Mouse (Mus musculus): ENCODE measurements at regions not wholly inside any gene's neighbourhood (a gene's known extent, or its start where the extent isn't known, plus 50 kb on each side); places are given as distances from the start of the nearest gene placed in this dataset.

DNA sequence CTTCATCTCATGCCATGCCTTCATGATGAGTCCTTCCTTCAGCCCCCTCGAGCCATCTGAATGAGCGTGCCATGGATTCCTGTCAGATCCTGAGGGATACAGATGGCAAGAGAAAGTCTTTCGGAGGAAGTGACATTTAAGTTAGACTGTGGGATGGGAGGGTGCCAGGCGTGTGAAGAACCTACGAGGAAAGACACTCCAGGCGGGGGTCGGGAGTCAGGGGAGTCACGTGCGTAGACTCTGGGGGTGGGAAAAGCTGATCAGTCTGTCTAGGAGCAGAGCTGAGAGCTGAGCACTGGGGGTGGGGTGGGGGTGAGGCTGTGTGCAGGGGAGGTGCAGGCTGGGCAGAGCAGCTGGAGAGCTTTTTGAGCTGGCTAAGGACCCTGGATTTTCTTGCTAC is 152.0 kb upstream of the Gjb5 start:
- Histone ChIP-seq H3K4me3 (ENCODE audit: control insufficient read depth, insufficient read depth, low read length) (no peak overlapping the region), H3K27ac (ENCODE audit: control insufficient read depth, insufficient read depth, low read length) (no peak overlapping the region), H3K27me3 (ENCODE audit: control insufficient read depth, insufficient read depth, low read length) (no peaks in the 10 kb centered on the region), H3K4me1 (replicated peaks; ENCODE audit: control insufficient read depth, insufficient read depth, low read length) (no peaks in the 10 kb centered on the region), H3K36me3 (ENCODE audit: control insufficient read depth, insufficient read depth, low read length) (no peaks in the 10 kb centered on the region)
- TF ChIP-seq CTCF (IDR thresholded peaks at IDR 0.05; ENCODE audit: borderline replicate concordance, control insufficient read depth, extremely low read depth, insufficient read depth, low read length, poor library complexity) (no peak), POLR2A (IDR thresholded peaks at IDR 0.05; ENCODE audit: control insufficient read depth, extremely low read depth, insufficient read depth, low read length, poor library complexity) (no peak)
- DNase-seq, result no peak
- WGBS, result 85% methylated on average over 9 of the region's 9 CpGs

DNA sequence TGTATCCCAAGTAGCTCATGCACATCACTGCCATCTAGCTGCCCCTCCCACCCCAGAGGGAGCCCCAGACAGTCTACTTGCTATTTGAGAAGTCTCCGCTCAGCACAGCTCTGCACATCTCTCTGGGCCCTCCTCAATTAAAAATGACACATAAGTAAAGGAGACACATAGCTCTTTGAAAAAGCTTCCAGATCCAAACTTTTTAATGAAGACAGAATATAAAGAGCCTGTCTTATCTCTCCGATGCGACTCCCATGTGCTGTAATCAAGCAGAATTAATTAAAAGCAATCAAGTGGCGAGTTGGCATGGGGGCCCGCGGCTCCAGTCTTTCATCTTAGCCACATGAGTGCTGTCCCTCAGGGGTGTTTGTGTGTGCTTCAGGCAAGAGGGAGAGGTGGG is 144.6 kb upstream of the Gjb5 start:
- no peak overlapping the region for H3K4me3 ChIP-seq (ENCODE audit: control insufficient read depth, insufficient read depth, low read length)
- WGBS, result 92% methylated on average over 6 of the region's 6 CpGs
- no peak for DNase-seq
- no peaks in the 10 kb centered on the region for H3K4me1 ChIP-seq (replicated peaks; ENCODE audit: control insufficient read depth, insufficient read depth, low read length)
- no peaks in the 10 kb centered on the region for H3K27me3 ChIP-seq (ENCODE audit: control insufficient read depth, insufficient read depth, low read length)
- TF ChIP-seq CTCF (IDR thresholded peaks at IDR 0.05; ENCODE audit: borderline replicate concordance, control insufficient read depth, extremely low read depth, insufficient read depth, low read length, poor library complexity) (no peak), POLR2A (IDR thresholded peaks at IDR 0.05; ENCODE audit: control insufficient read depth, extremely low read depth, insufficient read depth, low read length, poor library complexity) (no peak)
- no peak overlapping the region for H3K27ac ChIP-seq (ENCODE audit: control insufficient read depth, insufficient read depth, low read length)
- H3K36me3 ChIP-seq (ENCODE audit: control insufficient read depth, insufficient read depth, low read length), result no peaks in the 10 kb centered on the region

DNA sequence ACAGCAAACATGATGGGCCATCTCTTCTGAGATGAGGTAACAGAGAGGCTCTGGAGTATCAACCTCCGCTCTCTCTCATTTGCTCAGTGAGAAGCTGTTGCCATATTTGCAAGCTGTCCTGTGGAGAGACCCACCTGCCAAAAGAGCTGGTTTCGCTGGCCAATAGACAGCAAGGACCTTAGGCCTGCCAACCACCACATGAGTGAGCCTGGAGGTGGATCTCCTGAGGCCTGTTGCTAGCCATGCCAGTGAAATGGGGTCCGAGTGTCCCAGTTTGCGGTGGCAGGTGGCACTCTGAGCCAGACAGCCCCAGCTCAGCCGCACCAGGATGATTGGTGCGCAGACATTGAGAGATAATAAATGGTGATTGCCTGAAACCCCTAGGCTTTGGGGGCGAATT is 143.9 kb upstream of the Gjb5 start:
- DNase-seq, result no peak
- WGBS, result 94% methylated on average over 7 of the region's 7 CpGs
- Histone ChIP-seq H3K36me3 (ENCODE audit: control insufficient read depth, insufficient read depth, low read length) (no peaks in the 10 kb centered on the region), H3K27me3 (ENCODE audit: control insufficient read depth, insufficient read depth, low read length) (no peaks in the 10 kb centered on the region), H3K4me3 (ENCODE audit: control insufficient read depth, insufficient read depth, low read length) (no peak overlapping the region), H3K4me1 (replicated peaks; ENCODE audit: control insufficient read depth, insufficient read depth, low read length) (no peaks in the 10 kb centered on the region), H3K27ac (ENCODE audit: control insufficient read depth, insufficient read depth, low read length) (no peak overlapping the region)
- TF ChIP-seq POLR2A (IDR thresholded peaks at IDR 0.05; ENCODE audit: control insufficient read depth, extremely low read depth, insufficient read depth, low read length, poor library complexity) (no peak), CTCF (IDR thresholded peaks at IDR 0.05; ENCODE audit: borderline replicate concordance, control insufficient read depth, extremely low read depth, insufficient read depth, low read length, poor library complexity) (no peak)

DNA sequence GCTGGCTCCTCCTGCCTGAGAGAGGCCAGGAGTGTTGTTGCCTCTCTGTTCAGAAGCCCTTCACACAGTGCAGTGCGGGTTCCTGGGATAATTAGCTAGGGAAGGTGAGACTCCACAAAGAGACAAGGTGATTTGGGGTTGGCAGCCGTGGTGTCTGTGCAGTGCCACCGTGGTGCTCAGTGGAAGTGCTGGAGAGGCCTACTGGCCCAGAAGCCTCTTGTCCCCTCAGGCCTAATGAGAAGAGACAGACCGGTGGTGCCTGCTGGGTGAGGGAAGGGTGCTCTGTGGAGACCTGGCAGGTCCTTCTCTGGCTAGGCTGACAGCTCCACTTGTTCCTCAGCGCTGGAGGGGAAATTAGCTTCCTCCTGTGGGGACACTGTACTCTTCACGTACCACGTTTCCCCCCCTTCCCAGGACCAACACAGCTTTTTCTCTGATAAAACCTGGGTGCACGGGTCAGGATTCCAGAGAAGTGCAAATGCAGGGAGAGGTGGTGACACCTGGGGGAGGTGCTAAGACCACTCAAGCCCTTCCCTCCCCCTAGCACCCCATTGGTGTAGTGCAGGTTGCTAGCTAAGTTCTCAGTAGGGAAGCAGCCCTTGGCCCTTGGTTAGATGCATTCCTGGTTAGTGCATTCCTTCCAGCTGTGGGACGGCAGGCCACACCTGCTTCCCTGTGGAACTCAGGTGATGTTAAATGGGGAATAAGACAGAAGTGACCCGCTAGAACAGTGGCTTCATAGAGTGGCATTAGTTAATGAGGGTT is 129.2 kb upstream of the Gjb5 start:
- no peak for TF ChIP-seq POLR2A (IDR thresholded peaks at IDR 0.05; ENCODE audit: control insufficient read depth, extremely low read depth, insufficient read depth, low read length, poor library complexity)
- TF ChIP-seq CTCF (IDR thresholded peaks at IDR 0.05; ENCODE audit: borderline replicate concordance, control insufficient read depth, extremely low read depth, insufficient read depth, low read length, poor library complexity), result no peak
- H3K36me3 ChIP-seq (ENCODE audit: control insufficient read depth, insufficient read depth, low read length), result no peaks in the 10 kb centered on the region
- no peaks in the 10 kb centered on the region for H3K4me1 ChIP-seq (replicated peaks; ENCODE audit: control insufficient read depth, insufficient read depth, low read length)
- WGBS, result 38% methylated on average over 10 of the region's 10 CpGs
- no peak overlapping the region for H3K4me3 ChIP-seq (ENCODE audit: control insufficient read depth, insufficient read depth, low read length)
- no peak for DNase-seq
- H3K27me3 ChIP-seq (ENCODE audit: control insufficient read depth, insufficient read depth, low read length), result no peaks in the 10 kb centered on the region
- no peak overlapping the region for H3K27ac ChIP-seq (ENCODE audit: control insufficient read depth, insufficient read depth, low read length)

DNA sequence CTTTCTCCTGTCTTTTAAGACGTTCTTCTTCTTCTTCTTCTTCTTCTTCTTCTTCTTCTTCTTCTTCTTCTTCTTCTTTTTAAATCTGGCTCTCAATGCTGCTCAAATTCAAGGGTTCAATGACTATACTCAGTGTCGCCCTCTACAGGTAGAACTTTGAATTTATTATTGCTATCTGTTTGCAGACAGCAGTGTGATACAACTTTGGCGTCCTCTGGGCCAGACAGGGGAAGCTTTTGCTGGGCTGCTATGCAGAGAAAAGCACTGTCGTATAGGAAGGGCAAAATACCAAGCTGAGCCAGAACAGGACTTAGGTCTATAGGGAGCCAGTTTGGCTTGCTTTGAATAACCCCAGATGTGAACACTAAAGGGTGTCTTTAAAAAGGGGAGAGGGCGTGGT is 127.3 kb upstream of the Gjb5 start:
- no peak overlapping the region for H3K27ac ChIP-seq (ENCODE audit: control insufficient read depth, insufficient read depth, low read length)
- DNase-seq, result no peak
- H3K36me3 ChIP-seq (ENCODE audit: control insufficient read depth, insufficient read depth, low read length), result no peaks in the 10 kb centered on the region
- whole genome bisulfite sequencing, result 82% methylated on average over 5 of the region's 5 CpGs
- H3K4me3 ChIP-seq (ENCODE audit: control insufficient read depth, insufficient read depth, low read length), result no peak overlapping the region
- H3K27me3 ChIP-seq (ENCODE audit: control insufficient read depth, insufficient read depth, low read length), result no peaks in the 10 kb centered on the region
- H3K4me1 ChIP-seq (replicated peaks; ENCODE audit: control insufficient read depth, insufficient read depth, low read length), result no peaks in the 10 kb centered on the region
- TF ChIP-seq POLR2A (IDR thresholded peaks at IDR 0.05; ENCODE audit: control insufficient read depth, extremely low read depth, insufficient read depth, low read length, poor library complexity), result no peak
- no peak for TF ChIP-seq CTCF (IDR thresholded peaks at IDR 0.05; ENCODE audit: borderline replicate concordance, control insufficient read depth, extremely low read depth, insufficient read depth, low read length, poor library complexity)

DNA sequence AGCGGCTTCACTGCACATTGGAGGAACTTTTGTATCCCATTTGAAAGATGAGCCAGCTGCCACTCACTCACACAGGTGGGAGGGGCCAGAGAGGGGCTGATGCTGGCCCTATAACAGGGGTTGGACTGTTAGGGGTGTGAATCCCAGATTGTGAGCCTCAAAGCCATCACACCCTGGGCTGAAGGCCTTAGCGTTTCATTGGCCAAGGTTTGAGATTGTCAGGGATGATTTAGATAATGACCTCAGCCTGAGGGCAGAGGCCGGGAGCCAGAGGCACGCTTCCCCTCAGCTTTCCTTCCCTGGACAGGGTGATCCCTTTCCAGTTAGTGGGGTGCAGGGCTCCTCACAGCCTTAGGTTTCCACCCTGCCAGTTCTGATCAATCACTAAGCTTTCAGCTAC is 124.5 kb upstream of the Gjb5 start:
- no peak for DNase-seq
- 61% methylated on average over 4 of the region's 4 CpGs for WGBS
- H3K36me3 ChIP-seq (ENCODE audit: control insufficient read depth, insufficient read depth, low read length), result no peaks in the 10 kb centered on the region
- TF ChIP-seq CTCF (IDR thresholded peaks at IDR 0.05; ENCODE audit: borderline replicate concordance, control insufficient read depth, extremely low read depth, insufficient read depth, low read length, poor library complexity), result no peak
- TF ChIP-seq POLR2A (IDR thresholded peaks at IDR 0.05; ENCODE audit: control insufficient read depth, extremely low read depth, insufficient read depth, low read length, poor library complexity), result no peak
- H3K27ac ChIP-seq (ENCODE audit: control insufficient read depth, insufficient read depth, low read length), result no peak overlapping the region
- H3K4me1 ChIP-seq (replicated peaks; ENCODE audit: control insufficient read depth, insufficient read depth, low read length), result no peaks in the 10 kb centered on the region
- no peaks in the 10 kb centered on the region for H3K27me3 ChIP-seq (ENCODE audit: control insufficient read depth, insufficient read depth, low read length)
- H3K4me3 ChIP-seq (ENCODE audit: control insufficient read depth, insufficient read depth, low read length), result no peak overlapping the region

DNA sequence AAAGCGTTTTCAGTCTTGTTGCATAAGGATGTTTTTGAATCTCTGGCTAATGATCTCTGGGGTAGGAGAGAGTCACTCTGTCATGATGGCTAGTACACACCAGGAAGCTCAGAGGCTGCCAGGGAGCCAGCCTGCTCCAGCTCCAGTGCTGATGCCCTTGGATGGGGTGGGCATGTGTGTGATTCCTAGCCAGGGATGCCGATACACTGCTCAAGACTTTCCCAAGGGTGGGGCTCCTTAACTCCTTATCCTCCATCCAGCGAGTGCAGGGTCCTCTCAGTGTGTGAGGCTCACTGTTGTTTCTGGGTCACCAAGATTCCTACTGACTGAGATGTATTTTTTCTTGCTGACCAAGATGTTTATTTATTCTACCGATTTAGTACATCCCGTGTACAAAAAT is 122.4 kb upstream of the Gjb5 start:
- no peak overlapping the region for H3K27ac ChIP-seq (ENCODE audit: control insufficient read depth, insufficient read depth, low read length)
- 88% methylated on average over 5 of the region's 5 CpGs for WGBS
- TF ChIP-seq CTCF (IDR thresholded peaks at IDR 0.05; ENCODE audit: borderline replicate concordance, control insufficient read depth, extremely low read depth, insufficient read depth, low read length, poor library complexity) (no peak), POLR2A (IDR thresholded peaks at IDR 0.05; ENCODE audit: control insufficient read depth, extremely low read depth, insufficient read depth, low read length, poor library complexity) (no peak)

More for the DNA sequence above, 122.4 kb upstream of the Gjb5 start:
- Histone ChIP-seq H3K36me3 (ENCODE audit: control insufficient read depth, insufficient read depth, low read length) (no peaks in the 10 kb centered on the region), H3K27me3 (ENCODE audit: control insufficient read depth, insufficient read depth, low read length) (no peaks in the 10 kb centered on the region), H3K4me3 (ENCODE audit: control insufficient read depth, insufficient read depth, low read length) (no peak overlapping the region), H3K4me1 (replicated peaks; ENCODE audit: control insufficient read depth, insufficient read depth, low read length) (no peaks in the 10 kb centered on the region)
- no peak for DNase-seq

Data from thymus, adult 2 months (tissue).